Mouse (Mus musculus) kidney, postnatal 0 days (tissue): Measurements from ENCODE around the gene Tenm3. TPM values are rescaled to one million over a fixed set of nuclear protein-coding genes. Genes with fewer than 3 reads are reported as not detected.

Source experiments
- ATAC-seq: fragments of 200-750 bp; cut with Nextera tagmentation; replicated peaks from 2 replicates; pipeline ENCODE4 v1.8.0; 2017; ENCODE audit warnings: low read depth, moderate number of reproducible peaks, moderate TSS enrichment, moderate library complexity; ENCODE audit not compliant: low FRiP score
- DNase-seq: peaks from one replicate; pipeline ENCODE4 v3.0.0-alpha.2; 2016; ENCODE audit warnings: low spot score
- H3K27ac ChIP-seq: fragments of 300-500 bp; sonication (generic); 2 replicates; pipeline ENCODE4 v1.5.1; 2014; ENCODE audit warnings: mild to moderate bottlenecking
- H3K27me3 ChIP-seq: fragments of 300-500 bp; sonication (generic); 2 replicates; pipeline ENCODE4 v1.6.1; 2014; ENCODE audit warnings: low read length, mixed read lengths; ENCODE audit not compliant: insufficient read depth
- H3K36me3 ChIP-seq: fragments of 300-500 bp; sonication (generic); 2 replicates; pipeline ENCODE4 v1.6.1; 2014; ENCODE audit warnings: low read length, mixed read lengths; ENCODE audit not compliant: insufficient read depth
- H3K4me1 ChIP-seq: fragments of 300-500 bp; sonication (generic); replicated peaks from 2 replicates; pipeline ENCODE4 v1.6.1; 2014; ENCODE audit warnings: antibody characterized with exemption, low read length, mixed read lengths; ENCODE audit not compliant: insufficient read depth
- H3K4me2 ChIP-seq: fragments of 300-500 bp; sonication (generic); 2 replicates; pipeline ENCODE4 v1.6.1; 2014; ENCODE audit warnings: mild to moderate bottlenecking, low read length, moderate library complexity, mixed read lengths
- H3K4me3 ChIP-seq: fragments of 300-500 bp; sonication (generic); replicated peaks from 2 replicates; pipeline ENCODE4 v1.5.1; 2014; ENCODE audit warnings: low read depth, low read length
- H3K9ac ChIP-seq: fragments of 300-500 bp; sonication (generic); 2 replicates; pipeline ENCODE4 v1.6.1; 2014; ENCODE audit warnings: low read depth, low read length
- H3K9me3 ChIP-seq: fragments of 300-500 bp; sonication (generic); replicated peaks from 2 replicates; pipeline ENCODE4 v1.6.1; 2016; ENCODE audit warnings: low read length, inconsistent platforms, mixed read lengths
- CTCF ChIP-seq: IDR thresholded peaks from 2 replicates; pipeline ENCODE4 v1.5.1; 2016; ENCODE audit warnings: antibody characterized with exemption, low read depth, mild to moderate bottlenecking, moderate library complexity
- WGBS: fragments of 180-500 bp; shearing (Covaris S2); extraction: QIAGEN DNeasy Blood & Tissue Kit; methylation state at CpG from one replicate; pipeline ENCODE4 v1.1.7; 2014; 5-methylcytosine and 5-hydroxymethylcytosine counted together
- polyA plus RNA-seq: library from polyadenylated mRNA; unstranded; fragments of >200 nt; fragmentation: Nextera tagmentation; extraction: Ambion mirVana; gene quantifications from 2 replicates; pipeline ENCODE4 v1.2.1, GENCODE M21; 2015

Gene Tenm3
- polyA plus RNA-seq, 1 experiment from 2014 or later, result 15.3 TPM

DNA sequence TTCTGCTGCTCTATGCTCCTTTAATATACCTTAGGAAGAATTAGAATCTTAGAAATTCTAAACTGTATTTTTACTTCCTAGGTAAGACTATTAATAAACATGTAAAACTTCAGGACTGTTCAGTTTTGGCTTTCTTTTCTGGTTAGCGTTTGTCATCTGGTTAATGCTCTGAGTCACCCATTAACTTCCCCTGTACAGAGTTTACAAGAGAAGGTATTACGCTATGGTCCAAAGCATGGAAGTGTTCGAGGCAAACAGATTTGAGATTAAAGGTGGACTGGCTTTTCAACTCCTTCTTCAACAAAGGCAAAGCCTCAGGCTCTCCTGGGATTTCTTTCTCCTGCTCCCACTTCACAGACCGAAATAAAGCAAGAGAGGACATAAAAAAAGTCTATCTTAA is 354.3 kb downstream of the Tenm3 start:
- Histone ChIP-seq H3K4me2 (no peak overlapping the region), H3K4me1 (no peaks in the 10 kb centered on the region), H3K9me3 (no peaks in the 10 kb centered on the region), H3K27me3 (no peaks in the 10 kb centered on the region), H3K4me3 (no peak overlapping the region), H3K27ac (no peak overlapping the region), H3K9ac (no peak overlapping the region), H3K36me3 (no peaks in the 10 kb centered on the region)
- WGBS, result 42% methylated on average over 4 of the region's 4 CpGs
- TF ChIP-seq CTCF, result no peak
- 0 out of 2 replicates have a peak, but pooled peaks have one; percentile 57 for ATAC-seq
- no peak for DNase-seq

DNA sequence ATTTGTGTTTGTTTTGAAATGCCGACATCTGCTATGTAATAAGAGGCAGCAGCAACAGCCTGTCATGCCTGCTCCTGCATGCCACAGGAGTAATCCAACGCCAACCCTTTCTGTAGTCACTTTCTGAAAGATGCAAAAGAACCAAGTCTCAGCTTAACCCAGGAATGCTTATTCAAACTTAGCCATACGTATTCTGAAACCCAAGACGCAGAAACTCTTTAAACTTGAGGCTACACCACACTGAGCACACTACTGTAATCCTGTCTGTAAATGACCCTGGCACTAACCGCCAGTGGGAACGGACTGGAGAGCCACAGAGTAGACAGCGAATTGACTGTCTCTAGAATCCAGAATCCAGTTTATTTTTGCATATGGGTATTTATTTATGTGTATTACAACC is 354.9 kb downstream of the Tenm3 start:
- H3K4me1 ChIP-seq, result no peaks in the 10 kb centered on the region
- TF ChIP-seq CTCF, result no peak
- DNase-seq (peak; percentile 69), ATAC-seq (no peak; the same call in 1 of the 2 replicates)
- H3K9me3 ChIP-seq, result no peaks in the 10 kb centered on the region
- H3K36me3 ChIP-seq, result no peaks in the 10 kb centered on the region
- 34% methylated on average over 7 of the region's 7 CpGs for WGBS
- H3K4me2 ChIP-seq, result peak overlapping the region; percentile 19; the same call in 1 of the 2 replicates
- H3K4me3 ChIP-seq, result no peak overlapping the region
- no peak overlapping the region for H3K27ac ChIP-seq
- no peak overlapping the region for H3K9ac ChIP-seq
- H3K27me3 ChIP-seq, result no peaks in the 10 kb centered on the region

DNA sequence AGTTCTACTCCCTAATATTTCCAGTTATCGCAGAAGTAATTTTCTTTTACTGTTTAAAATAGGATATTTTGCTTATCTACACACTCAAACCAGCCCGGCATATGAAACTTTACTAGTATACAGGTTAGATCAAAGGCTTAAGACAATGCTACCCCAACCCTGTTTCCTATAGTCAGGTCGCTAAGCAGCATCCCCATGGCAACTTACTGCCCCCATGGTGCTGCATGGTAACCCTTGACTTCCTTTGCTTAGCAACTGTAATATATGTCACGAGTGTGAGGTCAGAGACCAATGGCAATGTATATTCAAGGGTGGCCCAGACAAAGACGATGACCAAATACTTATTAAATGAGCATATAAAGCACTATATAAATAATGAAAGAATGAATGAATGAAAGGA is 359.6 kb downstream of the Tenm3 start:
- DNase-seq, result no peak
- no peak overlapping the region for H3K9ac ChIP-seq
- WGBS, result 82% methylated on average over 5 of the region's 5 CpGs

DNA sequence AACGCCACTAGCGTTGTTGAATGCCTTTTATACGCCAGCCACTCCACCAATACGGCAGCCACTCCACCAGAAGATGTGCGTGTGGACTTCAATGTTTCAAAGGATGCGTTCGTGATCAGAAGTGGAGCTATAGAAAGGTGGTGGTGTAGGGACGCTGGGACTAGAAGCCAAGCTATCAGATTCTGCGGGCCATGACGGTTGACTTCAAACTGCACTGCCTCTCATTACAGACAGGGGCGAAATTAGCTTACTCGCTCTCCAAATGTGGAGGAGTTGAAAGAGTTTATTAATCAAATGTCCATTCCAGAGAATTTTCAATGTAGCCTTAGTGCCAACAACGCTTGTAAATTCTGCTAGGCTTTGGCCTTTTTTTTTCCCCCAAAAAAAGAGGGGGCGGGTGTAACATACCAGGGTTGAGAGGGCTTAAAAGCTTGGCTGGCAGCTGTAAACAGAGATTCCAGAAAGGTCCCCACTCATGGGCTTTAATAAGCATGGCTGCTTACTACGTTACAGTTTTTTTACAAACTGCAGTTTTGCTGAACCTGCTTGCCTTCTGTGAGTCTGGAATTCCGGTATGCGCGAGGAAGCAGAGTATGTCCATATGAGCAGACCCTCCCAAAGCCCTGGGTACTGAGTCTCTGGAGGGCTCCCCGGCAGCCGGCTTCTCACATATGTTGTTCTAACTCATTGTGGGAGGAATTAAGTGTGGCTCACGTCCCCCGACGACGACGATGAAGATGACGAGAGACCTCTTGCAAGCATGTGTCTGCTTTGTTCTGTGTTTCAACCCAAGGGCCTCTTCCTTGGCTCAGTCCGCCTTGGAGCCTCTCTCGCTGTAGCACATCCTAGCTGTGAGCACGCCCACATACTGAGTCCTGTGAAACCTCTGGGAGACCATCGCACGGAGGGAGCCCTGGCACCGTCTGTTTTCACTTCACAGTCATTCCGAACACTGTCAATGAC is 361.8 kb downstream of the Tenm3 start:
- peak; percentile 28; the same call in 1 of the 2 replicates for TF ChIP-seq CTCF
- no peak overlapping the region for H3K4me3 ChIP-seq
- H3K9ac ChIP-seq, result no peak overlapping the region
- H3K9me3 ChIP-seq, result no peaks in the 10 kb centered on the region
- ATAC-seq (peak; percentile 52; the same call in 1 of the 2 replicates), DNase-seq (peak; percentile 43)
- no peaks in the 10 kb centered on the region for H3K36me3 ChIP-seq
- H3K4me1 ChIP-seq, result 0 out of 2 replicates have a peak, but pooled peaks cover 4% of the 10 kb centered on the region
- WGBS, result 59% methylated on average over 33 of the region's 33 CpGs
- H3K27me3 ChIP-seq, result no peaks in the 10 kb centered on the region
- no peak overlapping the region for H3K4me2 ChIP-seq
- peak overlapping the region; percentile 42; the same call in 1 of the 2 replicates for H3K27ac ChIP-seq

More for the DNA sequence above, 359.6 kb downstream of the Tenm3 start:
- Histone ChIP-seq H3K36me3 (no peaks in the 10 kb centered on the region), H3K27me3 (no peaks in the 10 kb centered on the region), H3K4me1 (0 out of 2 replicates have a peak, but pooled peaks cover 4% of the 10 kb centered on the region), H3K27ac (no peak overlapping the region), H3K9me3 (no peaks in the 10 kb centered on the region), H3K4me2 (no peak overlapping the region), H3K4me3 (no peak overlapping the region)
- TF ChIP-seq CTCF, result no peak
- ATAC-seq, result no peak

DNA sequence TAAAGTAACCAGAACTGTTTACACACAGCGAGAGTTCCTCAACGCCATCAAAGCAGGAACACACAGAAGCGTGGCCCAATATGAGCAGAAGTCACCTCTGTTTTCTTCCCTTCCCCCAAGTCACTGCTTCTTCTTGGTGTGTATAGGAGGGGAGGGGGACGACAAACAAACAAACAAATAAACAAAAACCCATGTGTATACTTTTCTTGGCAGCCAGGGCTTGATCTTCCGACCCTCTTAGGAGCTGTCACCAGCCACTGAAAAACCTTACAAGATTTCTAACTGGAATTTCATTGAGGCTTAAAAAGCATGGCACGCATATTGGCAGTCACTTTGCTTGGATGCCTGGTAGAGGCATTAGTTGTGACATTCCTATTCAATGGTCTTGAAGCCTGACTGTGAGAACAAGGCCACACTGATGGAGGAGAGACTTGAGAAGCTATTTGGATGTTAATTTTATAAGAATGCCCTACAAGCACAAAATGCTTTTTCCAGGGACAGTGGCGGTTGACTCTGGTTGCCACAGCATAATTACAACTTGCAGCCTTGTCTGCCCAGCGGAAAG is 366.3 kb downstream of the Tenm3 start:
- TF ChIP-seq CTCF, result no peak
- ATAC-seq (no peak), DNase-seq (no peak)
- Histone ChIP-seq H3K27ac (no peak overlapping the region), H3K27me3 (no peaks in the 10 kb centered on the region), H3K9me3 (no peaks in the 10 kb centered on the region), H3K4me3 (no peak overlapping the region), H3K4me1 (0 out of 2 replicates have a peak, but pooled peaks cover 7% of the 10 kb centered on the region), H3K9ac (no peak overlapping the region), H3K36me3 (no peaks in the 10 kb centered on the region), H3K4me2 (no peak overlapping the region)
- WGBS, result 71% methylated on average over 8 of the region's 8 CpGs

DNA sequence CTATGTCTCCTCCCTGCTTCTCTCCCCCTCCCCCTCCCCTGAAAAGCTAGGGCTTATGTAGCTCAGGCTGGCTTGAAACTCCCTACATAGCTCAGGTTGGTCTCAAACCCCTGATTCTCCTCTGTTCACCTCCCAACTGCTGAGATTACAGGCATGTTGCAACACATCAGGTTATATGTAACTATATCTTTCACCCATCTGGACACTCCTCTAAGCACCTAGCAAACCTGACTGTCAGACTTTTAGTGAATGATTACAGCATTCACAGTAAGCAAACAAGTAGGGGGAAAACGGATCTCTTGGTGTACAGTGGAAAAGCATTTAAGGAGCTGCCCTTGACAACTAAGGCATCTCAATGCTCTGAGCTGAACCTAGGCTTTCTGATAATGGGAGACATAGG is 366.9 kb downstream of the Tenm3 start:
- Histone ChIP-seq H3K4me2 (no peak overlapping the region), H3K27me3 (no peaks in the 10 kb centered on the region), H3K9ac (no peak overlapping the region), H3K9me3 (no peaks in the 10 kb centered on the region), H3K27ac (no peak overlapping the region), H3K36me3 (no peaks in the 10 kb centered on the region), H3K4me3 (no peak overlapping the region), H3K4me1 (0 out of 2 replicates have a peak, but pooled peaks cover 4% of the 10 kb centered on the region)
- no peak for TF ChIP-seq CTCF
- ATAC-seq (no peak), DNase-seq (peak; percentile 43)
- WGBS, result 33% methylated on average over 1 of the region's 1 CpGs
